Mouse (Mus musculus) ES-Bruce4 (cell line): ENCODE measurements around the gene Cryzl2. TPM values are rescaled to one million over a fixed set of nuclear protein-coding genes. Genes with fewer than 3 reads are reported as not detected.

Experiments used
- H3K27ac ChIP-seq: 2 replicates; pipeline ENCODE4 v1.5.1; 2012; ENCODE audit warnings: low read length, inconsistent platforms; ENCODE audit not compliant: insufficient read depth
- H3K27me3 ChIP-seq: 2 replicates; pipeline ENCODE4 v1.6.1; 2012; ENCODE audit warnings: mild to moderate bottlenecking, low read length, inconsistent platforms; ENCODE audit not compliant: control insufficient read depth, poor library complexity, insufficient read depth, severe bottlenecking
- H3K36me3 ChIP-seq: 2 replicates; pipeline ENCODE4 v1.6.1; 2012; ENCODE audit warnings: inconsistent platforms, mild to moderate bottlenecking, low read length, moderate library complexity; ENCODE audit not compliant: control insufficient read depth, poor library complexity, insufficient read depth, severe bottlenecking
- H3K4me1 ChIP-seq: one replicate; pipeline ENCODE4 v1.8.1; 2011; ENCODE audit warnings: low read length; ENCODE audit not compliant: control insufficient read depth, insufficient read depth
- H3K4me3 ChIP-seq: 2 replicates; pipeline ENCODE4 v1.5.1; 2011; ENCODE audit warnings: low read depth, mild to moderate bottlenecking, low read length
- H3K9ac ChIP-seq: 2 replicates; pipeline ENCODE4 v1.6.1; 2012; ENCODE audit warnings: low read depth, mild to moderate bottlenecking, inconsistent platforms; ENCODE audit not compliant: poor library complexity, severe bottlenecking
- H3K9me3 ChIP-seq: replicated peaks from 2 replicates; pipeline ENCODE4 v1.6.1; 2012; ENCODE audit warnings: mild to moderate bottlenecking, low read length, inconsistent platforms; ENCODE audit not compliant: control insufficient read depth, poor library complexity, insufficient read depth, severe bottlenecking
- CTCF ChIP-seq: IDR thresholded peaks from one replicate; pipeline ENCODE4 v1.8.1; 2011; ENCODE audit warnings: low read depth, low read length
- EP300 ChIP-seq: IDR thresholded peaks from 2 replicates; pipeline ENCODE4 v1.6.1; 2011; ENCODE audit warnings: low read depth, low read length; ENCODE audit not compliant: insufficient read depth
- POLR2A ChIP-seq: IDR thresholded peaks from one replicate; pipeline ENCODE4 v1.8.1; 2011; ENCODE audit warnings: low read length; ENCODE audit not compliant: insufficient read depth
- polyA plus RNA-seq: library from polyadenylated mRNA; stranded (reverse); fragments of >200 nt; gene quantifications from 2 replicates; pipeline ENCODE4 v1.2.4, GENCODE M21; 2011; ENCODE audit warnings: low read depth; ENCODE audit not compliant: missing spikeins, insufficient read depth, insufficient read length

The Cryzl2 gene
- polyA plus RNA-seq, 1 experiment, result 5.9 TPM

GRCm38 (mm10) chr1:157412454-157413369 is 45.7 kb upstream of the Cryzl2 start, which contains the start of gene Rasal2:
Gene Rasal2 (minus strand): TSS chr1:157412595.
- no peaks in the 10 kb centered on the region for H3K27me3 ChIP-seq
- H3K4me1 ChIP-seq, result peaks cover 8% of the 10 kb centered on the region
- TF ChIP-seq CTCF (no peak), EP300 (0 out of 2 replicates have a peak, but pooled peaks have one; percentile 13), POLR2A (peak; percentile 8)

GRCm38 (mm10) chr1:157415771-157416170 is 42.6 kb upstream of the Cryzl2 start:
- Histone ChIP-seq H3K4me3 (no peak overlapping the region), H3K27me3 (no peaks in the 10 kb centered on the region), H3K9me3 (no peaks in the 10 kb centered on the region), H3K27ac (peak overlapping the region; percentile 44), H3K4me1 (peaks cover 11% of the 10 kb centered on the region), H3K36me3 (peaks cover 6% of the 10 kb centered on the region), H3K9ac (no peak overlapping the region)
- TF ChIP-seq EP300 (no peak), CTCF (no peak), POLR2A (no peak)

More at GRCm38 (mm10) chr1:157412454-157413369, 45.7 kb upstream of the Cryzl2 start, which contains the start of gene Rasal2:
- Histone ChIP-seq H3K4me3 (peak within 1 kb of the TSS; percentile 94), H3K9me3 (no peaks in the 10 kb centered on the region), H3K9ac (peak within 1 kb of the TSS; percentile 90), H3K36me3 (peaks cover 2% of the 10 kb centered on the region), H3K27ac (peak within 1 kb of the TSS; percentile 16; the same call in 1 of the 2 replicates)

- no peaks in the 10 kb centered on the region for H3K27me3 ChIP-seq
- H3K4me1 ChIP-seq, result peaks cover 11% of the 10 kb centered on the region
- no peak overlapping the region for H3K9ac ChIP-seq
- H3K36me3 ChIP-seq, result peaks cover 6% of the 10 kb centered on the region
- H3K27ac ChIP-seq, result no peak overlapping the region
- TF ChIP-seq CTCF, result no peak
- TF ChIP-seq POLR2A, result no peak
- TF ChIP-seq EP300, result no peak
- H3K4me3 ChIP-seq, result no peak overlapping the region
- no peaks in the 10 kb centered on the region for H3K9me3 ChIP-seq
Observed at GRCm38 (mm10) chr1:157416628-157417027, 41.7 kb upstream of the Cryzl2 start.

GRCm38 (mm10) chr1:157417414-157417813 is 41.0 kb upstream of the Cryzl2 start:
- Histone ChIP-seq H3K36me3 (peaks cover 6% of the 10 kb centered on the region), H3K4me1 (peaks cover 11% of the 10 kb centered on the region), H3K4me3 (no peak overlapping the region), H3K9ac (0 out of 2 replicates have a peak overlapping the region, but pooled peaks have one; percentile 44), H3K27me3 (no peaks in the 10 kb centered on the region), H3K27ac (peak overlapping the region; percentile 58), H3K9me3 (no peaks in the 10 kb centered on the region)
- TF ChIP-seq EP300, result no peak
- TF ChIP-seq CTCF, result no peak
- no peak for TF ChIP-seq POLR2A

GRCm38 (mm10) chr1:157417861-157418260 is 40.5 kb upstream of the Cryzl2 start:
- no peak for TF ChIP-seq POLR2A
- no peak for TF ChIP-seq EP300
- no peak for TF ChIP-seq CTCF
- Histone ChIP-seq H3K4me3 (no peak overlapping the region), H3K27me3 (no peaks in the 10 kb centered on the region), H3K9ac (0 out of 2 replicates have a peak overlapping the region, but pooled peaks have one; percentile 44), H3K36me3 (peaks cover 6% of the 10 kb centered on the region), H3K27ac (peak overlapping the region; percentile 58), H3K9me3 (no peaks in the 10 kb centered on the region), H3K4me1 (peaks cover 11% of the 10 kb centered on the region)
